Mouse (Mus musculus) frontal cortex, postnatal 10 days (tissue): ENCODE data around the gene Repin1.
"Not testable (repeated sequence)": the region's sequence is repeated elsewhere in the genome, so short reads cannot be mapped to it uniquely, and the experiment has no call there.

Source experiments
- DNase-seq, 2 experiments: peaks; one replicate each; pipeline ENCODE4 v3.0.0; 2022; ENCODE audit warnings: low spot score in 2 of 2, mixed read lengths in 1 of 2

Repin1 gene

DNA sequence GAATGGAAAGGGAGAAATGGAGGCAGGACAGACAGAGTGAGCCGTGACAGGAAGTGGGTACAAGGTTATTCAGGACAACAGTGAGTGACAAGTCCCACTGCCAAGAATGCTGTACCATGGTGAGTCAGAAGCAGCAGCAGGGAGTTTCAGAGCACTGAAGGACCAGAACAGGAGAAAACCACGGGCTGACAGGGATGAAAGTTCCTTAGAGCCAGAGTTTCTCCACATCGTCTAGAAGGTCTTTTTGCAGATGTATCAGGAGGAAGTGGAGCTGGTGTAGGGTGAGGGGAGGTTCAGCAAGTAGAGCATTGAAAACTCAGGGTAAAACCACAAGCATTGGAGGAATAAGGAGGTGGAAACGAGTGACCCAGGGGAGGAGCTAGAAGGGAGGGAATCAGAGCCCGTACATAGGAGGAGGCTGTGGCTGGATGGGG lies 14.5 kb upstream of the Repin1 start:
- DNase-seq: no peak

DNA sequence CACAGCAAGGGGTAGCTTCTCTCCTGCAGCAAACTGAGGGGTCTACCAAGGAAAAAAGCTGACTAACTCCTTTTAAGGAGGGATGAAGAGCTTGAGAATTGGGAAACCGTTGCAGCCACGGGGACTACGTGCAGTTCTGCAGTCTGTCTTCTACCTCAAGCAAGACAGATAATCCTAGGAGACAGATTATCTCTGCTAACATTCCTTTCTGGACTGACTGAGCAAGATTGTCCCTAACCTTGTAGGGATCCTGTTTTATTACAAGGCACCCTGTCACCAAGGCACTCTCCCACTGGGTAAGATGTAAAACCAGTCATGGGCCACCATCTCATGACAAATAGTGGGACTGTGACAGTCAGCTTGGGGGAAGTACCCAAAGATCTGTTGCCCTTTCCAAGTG lies 12.4 kb upstream of the Repin1 start:
- no peak for DNase-seq

DNA sequence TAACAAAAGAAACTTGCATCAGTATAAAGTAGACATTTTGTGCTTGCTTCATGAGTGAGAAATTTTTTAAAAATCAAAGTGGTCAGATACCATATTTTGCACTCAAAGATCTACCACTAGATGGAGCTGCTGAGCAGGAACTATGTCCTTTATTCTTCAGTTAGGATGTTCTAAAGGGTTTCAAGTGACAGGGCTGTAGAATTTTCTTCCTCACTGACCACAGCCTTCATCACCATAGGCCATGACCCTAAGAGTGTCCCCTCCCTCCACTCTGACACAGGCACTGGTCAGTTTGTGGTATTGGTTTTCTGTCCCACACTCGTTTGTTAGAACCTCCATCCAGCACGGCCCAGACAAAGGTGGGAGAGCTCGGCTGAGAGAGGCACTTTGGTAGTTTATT lies 11.6 kb upstream of the Repin1 start:
- DNase-seq: no peak

DNA sequence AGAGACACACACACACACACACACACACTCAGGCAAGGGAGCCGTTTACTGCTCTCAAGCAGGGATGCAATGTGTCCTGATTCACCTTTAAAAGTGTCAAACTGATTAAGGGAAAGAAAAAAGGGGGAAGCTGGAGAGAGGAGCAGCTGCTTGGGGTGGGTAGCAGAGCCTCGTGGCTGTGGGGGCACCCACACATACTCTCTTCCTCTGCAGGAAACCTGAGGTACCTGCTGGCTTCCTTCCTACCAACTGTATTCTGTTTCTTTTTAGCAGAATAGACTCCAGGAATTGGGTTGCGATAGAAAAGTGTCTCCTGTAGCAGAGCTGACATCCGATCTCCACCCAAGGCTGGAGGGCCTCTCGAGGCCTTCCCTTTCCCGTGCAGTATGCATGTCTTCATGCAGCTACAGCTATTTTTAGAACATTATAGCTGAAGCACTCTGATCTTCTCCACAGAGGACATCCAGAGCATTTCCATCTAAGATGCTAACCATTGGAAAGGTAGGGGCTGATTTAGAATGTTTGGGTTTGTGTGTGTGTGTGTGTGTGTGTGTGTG lies 4.4 kb upstream of the Repin1 start, which contains the start of gene Gm45021:
Gm45021 (plus strand) TSS at position 417 of the 557 bp plus-strand sequence.
- DNase-seq: no peak

DNA sequence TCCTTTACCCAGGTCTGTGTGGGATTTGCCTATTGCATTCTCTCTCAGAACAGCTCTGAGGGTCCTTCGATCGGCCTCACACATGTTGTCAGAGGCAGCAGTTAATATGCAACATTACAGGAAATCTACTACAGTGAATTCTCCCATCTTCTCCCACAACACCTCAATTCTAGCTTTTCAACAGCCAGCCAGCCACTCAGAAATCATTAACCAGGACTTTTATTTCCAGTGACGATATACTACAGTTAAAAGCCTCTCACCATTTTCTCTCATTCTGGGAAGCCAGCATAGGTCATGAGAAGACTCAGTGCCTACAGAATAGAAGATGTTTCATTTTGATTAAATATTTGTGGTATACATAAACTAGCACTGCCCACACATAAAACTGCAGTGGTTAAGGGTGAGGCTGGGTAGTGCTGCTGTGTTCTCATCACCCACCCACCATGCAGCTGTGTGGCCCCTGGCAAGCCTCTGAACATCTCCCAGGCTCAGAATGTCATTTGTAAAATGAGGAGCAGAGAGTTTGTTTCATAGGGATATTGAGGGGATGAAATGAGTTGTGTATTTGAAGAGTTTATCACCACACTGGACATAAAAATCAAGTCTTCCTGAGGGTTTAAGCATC lies 2.4 kb upstream of the Repin1 start:
- no peak for DNase-seq

DNA sequence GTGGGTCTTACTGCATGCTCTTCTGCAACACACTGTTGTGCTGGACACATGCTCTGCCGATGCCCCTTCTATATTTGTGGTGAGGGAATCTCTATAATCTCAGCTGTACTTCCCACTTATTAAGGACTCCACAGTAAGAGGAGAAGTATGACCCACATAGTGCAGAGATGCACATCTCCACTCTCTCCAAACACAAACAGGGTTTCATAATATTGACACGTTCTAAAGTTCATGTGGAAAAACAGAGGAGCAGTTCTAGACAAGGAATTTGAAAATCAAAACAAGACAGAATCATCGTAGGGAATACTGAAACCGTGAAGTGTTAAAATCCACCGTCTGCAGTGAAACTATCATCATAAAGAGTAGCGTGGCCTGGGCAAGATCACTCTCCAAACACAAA lies 1.8 kb upstream of the Repin1 start:
- no peak for DNase-seq

DNA sequence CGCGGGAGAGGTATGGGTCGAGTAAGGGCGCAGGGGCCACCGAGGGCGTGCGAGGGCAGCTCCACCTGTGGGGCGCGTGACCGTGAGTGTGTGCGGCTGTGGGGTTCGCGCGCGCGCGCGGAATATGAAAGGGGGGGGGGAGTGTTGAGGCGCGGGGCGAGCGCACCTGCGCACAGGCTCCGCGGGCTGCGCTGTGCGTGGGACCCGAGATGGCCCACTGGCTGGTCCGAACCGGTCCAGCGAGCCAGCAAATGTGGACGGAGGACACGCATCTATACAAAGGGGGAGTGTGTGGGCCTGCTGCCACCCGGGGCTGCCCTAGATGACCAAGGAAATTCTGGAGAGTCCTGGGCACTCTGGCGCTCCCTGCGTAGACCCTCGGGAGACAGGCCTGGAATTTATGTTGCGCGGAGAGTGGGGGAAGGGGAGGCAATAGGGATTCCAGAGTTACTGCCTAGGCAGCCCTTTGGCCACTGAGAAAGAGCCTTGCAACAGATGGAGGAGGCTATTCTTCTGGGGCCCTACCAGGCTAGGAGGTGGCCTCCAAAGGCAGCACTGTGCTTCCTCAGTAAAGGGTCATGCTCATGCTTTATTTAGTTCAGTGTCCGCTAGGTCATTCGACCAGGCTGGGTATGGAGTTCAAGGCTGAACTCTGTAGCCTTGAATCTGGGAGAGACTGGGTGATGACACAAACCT lies 508 bp downstream of the Repin1 start:
- peak; percentile 51 to 57 for DNase-seq

DNA sequence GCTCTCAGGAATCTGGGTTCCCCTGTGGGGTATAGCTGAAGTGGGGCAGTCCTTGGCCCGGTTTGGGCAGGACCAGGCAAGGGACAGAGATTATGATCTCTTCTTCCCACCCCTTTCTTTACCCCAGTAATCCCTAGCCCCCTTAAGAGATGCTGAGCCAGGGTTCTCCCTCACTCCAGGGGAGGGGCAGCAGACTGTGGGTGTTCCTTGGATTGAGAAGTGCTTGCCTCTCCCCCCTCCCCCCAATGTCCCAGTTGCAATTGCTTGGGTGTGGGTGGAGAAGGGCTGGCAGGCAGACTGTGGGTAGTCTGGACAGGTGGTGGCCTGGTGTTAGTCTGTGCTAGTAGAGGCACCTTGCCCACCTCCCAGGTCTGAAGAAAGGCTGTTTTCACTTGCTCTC lies 1.6 kb downstream of the Repin1 start:
- DNase-seq: no peak

DNA sequence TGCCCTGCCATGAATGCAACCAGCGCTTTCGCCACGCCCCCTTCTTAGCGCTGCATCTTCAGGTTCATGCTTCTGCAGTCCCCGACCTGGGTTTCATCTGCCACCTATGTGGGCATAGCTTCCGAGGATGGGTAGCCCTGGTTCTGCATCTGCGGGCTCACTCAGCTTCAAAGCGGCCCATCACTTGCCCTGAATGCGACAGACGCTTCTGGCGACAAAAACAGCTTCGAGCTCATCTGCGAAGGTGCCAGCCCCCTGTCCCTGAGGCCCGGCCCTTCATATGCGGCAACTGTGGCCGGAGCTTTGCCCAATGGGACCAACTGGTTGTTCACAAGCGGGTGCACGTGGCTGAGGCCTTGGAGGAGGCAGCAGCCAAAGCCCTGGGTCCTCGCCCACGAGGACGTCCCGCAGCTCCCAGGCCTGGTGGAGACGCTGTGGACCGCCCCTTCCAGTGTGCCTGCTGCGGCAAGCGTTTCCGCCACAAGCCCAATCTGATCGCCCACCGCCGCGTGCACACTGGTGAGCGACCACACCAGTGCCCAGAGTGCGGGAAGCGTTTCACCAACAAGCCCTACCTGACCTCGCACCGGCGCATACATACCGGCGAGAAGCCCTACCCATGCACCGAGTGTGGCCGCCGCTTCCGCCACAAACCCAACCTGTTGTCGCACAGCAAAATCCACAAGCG lies 3.0 kb downstream of the Repin1 start:
- DNase-seq: no peak

DNA sequence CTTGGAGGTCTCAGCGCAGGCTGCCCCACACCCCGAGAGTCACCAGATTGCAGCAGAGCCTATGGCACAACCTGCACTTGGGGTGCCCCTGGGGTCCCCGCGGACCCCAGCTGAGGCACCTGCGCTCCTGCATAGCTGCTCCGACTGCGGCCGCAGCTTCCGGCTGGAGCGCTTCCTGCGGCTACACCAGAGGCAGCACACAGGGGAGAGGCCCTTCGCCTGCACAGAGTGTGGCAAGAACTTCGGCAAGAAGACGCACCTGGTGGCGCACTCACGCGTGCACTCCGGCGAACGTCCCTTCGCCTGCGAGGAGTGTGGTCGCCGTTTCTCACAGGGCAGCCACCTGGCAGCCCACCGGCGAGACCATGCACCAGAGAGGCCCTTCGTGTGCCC lies 3.5 kb downstream of the Repin1 start:
- no peak for DNase-seq

DNA sequence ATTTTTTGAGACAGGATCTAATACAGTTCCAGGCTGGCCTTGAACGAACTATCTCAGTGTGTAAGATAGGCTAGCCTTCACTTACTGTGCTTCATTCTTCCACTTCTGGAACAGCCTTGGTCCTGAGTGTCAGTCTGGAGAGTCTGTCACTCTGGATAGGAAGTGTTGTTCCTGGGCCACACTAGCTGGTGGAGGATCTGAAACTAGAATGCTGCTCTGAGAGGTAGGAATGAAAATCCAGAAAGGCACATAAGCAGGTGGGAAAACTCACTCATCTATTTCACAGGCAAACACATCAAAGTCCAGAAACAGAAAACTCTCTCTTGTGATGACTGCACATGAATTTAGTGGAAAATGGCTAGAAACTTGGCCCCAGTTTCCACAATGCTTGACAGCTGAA lies 6.9 kb downstream of the Repin1 start:
- no peak for DNase-seq

DNA sequence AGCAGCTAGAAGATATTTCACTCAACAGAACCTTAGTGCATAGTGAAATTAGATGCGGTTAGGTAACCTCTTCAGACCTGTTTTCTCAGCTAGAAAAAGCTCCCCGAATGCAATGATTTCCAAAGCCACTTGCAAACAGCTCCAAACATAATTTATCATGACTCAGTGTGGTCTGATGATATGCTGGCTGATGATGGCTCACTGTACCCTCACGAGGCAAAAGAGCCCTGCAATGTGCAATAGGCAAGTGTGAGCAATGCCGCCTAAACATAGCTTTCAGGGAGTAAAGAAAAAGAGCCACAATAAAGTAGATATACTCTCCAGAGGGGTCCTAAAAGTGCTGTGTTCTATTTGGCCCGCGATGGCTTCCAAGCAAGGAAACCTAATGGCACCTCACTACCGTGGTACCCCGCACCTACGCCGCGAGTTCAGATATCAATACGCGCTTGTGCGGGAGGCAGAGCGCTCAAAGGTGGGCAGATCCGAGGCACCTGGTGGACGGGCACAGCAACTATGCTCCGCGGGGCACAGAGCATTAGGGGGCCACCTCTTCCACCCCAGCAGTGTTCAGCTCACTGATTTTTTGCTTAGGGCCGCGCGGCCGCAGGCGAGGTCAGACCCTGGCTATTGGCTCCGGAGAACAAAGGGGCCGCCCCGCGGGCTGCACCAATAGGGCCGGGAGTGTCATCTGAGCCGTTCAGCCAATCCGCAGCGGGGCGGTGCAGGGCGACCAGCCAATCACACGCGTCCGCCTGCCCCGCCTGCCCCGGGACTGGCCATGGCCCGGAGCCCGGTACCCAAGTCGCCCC lies 7.8 kb downstream of the Repin1 start, which contains the start of gene Zfp775:
Zfp775 (plus strand) TSS at position 793 of the 809 bp plus-strand sequence.
- peak; percentile 94 to 95 for DNase-seq

DNA sequence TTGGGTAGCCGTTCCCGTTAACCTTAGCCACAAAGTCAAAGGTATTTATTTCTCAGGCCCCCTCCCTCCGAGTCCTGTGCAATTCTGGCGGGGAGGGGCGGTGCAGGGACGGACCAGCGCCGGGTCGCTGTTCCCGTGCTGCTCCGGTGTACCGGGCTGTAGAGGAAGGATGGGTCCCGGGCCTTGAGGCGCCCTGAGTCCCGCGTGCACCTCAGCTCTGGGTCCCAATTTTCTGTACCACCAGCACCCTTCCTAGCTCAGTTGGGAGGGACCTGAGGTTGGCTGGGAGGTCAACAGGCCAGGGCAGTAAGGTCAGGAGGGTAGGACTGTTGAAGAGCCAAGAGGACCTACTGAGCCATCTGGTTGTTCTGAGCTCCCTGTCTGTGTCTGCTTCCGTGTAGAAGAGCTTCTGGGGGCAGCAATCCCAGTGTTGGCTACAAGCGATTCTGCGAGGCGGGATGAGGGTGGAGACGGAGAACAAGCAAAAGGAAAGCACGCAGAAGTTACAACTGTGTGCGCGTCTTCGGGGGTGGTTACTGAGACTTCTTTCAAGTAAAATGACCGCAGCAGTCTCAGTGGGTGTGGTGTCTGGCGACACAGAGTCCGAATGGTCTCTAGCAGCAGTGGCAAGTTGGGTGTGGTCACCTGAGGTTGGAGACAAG lies 8.5 kb downstream of the Repin1 start:
- DNase-seq: no peak

DNA sequence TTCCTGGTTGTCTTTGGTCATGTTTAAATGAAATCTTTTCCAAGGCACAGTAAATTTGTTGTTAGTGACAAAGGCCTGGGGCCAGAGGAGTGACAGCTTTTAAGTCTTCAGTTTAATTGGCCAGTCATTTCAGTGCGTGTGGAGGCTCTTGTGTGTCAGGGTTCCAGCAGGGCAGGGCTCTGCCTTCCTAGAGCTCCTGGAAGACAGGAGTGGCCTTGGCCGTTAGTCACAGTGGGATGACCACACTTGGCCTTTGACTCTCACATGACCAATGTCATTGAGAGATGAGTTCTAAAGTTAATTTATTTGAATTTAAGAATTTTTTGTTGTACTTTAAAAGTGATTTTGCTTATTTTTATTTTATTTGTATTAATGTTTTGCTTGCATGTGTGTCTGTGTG lies 14.4 kb downstream of the Repin1 start:
- no peak for DNase-seq

DNA sequence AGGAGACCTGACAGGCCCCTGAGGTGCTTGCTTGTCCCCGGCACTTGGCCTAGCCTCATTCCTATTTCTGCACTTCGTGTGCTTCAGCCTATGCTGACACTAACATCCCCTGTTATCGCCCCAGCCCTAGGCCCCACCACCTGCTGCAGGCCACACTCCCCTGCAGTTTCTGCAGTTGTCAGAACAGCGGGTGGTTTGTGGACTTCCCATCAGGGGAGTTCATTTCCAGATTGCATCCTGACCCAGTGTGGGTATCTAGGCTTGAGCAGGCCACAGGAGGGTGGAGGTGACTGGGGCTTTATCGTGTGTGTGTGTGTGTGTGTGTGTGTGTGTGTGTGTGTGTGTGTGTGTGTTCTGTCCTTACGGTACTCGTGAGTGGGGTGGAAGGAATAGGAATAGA lies 15.8 kb downstream of the Repin1 start:
- no peak for DNase-seq

DNA sequence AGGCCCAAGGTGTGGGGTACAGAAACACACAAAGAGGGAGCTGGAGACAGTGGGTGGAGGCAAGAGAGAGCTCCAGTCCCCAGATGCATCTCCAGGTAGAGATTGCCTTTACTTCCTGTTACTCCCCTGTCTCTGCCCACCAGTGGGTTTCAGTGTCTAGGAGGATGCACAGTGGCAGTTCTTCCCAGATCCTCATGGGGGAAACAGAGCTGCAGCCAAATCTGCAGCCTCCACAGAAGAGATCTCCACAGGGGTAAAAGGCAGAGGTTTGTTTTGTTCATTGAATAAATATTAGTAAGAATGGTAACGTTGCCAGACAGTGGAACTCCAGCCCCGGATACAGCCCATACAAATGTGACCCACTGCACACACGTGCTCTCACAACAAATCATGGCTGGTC lies 17.0 kb downstream of the Repin1 start:
- DNase-seq: no peak

DNA sequence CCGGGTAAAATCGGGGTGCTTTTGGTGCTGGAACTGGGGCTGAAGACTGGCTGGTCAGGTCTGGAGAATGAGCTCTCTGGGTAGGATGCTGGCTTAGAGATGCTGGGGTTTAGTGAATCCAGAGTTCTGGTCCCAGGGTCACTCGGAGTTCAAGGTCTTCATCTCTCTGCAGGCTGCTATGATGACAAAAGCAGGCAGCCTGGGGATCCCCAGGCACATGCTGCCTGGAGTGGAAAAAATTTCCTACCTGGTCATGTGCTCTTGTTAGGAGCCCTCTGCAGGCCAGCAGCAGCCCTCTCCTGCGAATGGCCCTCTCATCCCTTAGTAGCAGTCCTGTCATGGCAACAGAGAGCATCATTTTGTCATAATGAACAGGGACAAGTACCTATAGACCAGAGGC lies 19.8 kb downstream of the Repin1 start:
- DNase-seq: no peak

DNA sequence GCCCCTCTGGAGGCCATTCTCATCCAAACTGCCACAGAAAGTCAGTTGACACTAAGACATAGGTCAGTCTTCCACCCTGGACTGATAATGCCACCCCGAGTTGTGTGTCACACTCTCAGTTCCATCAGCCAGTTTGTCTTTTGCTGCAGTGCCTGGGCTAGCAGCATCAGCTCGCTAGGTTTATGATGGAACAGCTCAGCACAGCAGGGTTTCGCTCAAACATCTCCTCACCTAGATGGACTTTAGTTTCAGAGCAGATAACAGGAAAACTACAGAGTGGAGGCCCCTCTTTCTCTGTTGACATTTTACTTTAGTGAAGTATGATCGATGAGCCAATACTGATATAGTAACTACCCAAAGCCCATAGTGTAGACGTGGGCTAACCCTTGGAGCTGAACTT lies 21.1 kb downstream of the Repin1 start:
- DNase-seq: no peak

DNA sequence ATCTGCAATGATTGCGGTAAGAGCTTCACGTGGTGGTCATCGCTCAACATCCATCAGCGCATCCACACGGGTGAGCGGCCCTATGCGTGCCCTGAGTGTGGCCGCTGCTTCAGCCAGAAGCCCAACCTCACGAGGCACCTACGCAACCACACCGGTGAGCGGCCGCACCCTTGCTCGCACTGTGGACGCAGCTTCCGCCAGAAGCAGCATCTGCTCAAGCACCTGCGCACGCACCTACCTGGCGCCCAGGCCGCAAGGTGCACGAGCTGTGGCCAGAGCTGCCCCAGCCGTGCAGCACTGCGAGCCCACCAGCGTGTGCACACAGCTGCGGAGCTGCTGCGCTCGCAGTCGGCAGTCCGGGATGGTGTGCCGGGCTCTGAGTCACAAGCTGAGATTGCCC lies 26.3 kb downstream of the Repin1 start:
- DNase-seq: no peak

DNA sequence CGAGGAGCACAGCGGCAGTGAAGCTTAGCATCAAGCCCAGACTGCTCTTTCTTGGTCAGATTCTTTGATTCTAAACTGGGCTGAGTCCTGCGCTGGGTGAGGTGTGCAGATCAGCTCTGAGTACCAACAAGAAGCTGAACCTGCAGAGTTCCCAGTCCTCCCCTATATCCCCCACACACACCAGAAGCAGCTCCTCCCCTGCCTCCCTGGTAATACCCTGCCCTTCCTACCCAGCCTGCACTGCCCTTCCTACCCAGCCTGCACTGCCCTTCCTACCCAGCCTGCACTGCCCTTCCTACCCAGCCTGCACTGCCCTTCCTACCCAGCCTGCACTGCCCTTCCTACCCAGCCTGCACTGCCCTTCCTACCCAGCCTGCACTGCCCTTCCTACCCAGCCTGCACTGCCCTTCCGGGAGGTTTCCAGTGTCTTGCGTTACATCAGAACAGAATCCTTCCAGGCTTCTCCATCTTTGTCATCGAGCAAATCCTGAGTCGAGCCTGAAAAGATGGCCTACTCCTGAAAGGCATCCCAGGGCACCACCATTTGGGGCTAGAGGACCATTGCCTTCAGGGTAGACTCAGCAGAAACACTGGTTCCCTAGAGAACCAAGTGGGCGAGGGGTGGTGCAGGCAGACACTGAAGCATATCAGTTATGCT lies 28.6 kb downstream of the Repin1 start:
- DNase-seq: not testable (repeated sequence)

DNA sequence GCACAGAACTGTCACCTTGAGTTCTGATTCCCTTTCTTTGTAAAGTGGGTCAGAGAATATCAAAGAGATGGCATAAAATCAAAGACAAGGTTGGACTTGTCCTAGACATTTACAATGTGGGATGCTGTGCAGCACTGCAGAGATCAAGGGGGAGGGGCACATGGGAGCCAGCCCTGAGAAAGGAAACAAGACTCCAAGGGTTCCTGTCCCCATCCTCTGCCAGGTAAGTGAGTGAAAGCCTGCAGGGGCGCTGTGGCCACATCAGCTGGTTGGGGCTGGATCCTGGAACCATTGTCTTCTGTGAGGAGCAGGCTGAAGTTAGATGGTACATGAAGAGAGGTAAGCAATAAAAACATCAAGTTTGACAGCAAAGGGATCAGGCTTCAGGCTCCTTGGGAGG lies 29.8 kb downstream of the Repin1 start:
- no peak for DNase-seq
